Mouse (Mus musculus): Measurements from ENCODE around the gene 1700123K08Rik.

DNA sequence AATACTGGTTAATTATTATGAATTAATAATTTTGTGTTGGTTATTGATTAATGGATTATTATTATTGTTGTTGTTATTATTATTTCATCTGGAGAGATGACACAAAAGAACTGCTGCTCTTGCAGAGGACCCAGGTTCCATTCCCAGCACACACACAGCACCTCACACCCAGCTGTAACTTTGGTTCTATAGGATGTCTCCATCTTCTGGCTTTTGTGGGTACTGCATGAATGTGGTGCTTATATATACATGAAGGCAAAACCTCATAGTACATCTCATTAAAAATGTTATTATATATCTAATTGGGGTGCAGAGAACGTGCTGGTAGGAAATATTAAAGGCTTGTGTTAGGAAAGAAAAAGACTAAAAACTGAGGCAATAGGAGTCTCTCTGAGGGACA lies 11.8 kb downstream of the 1700123K08Rik start:
- TF ChIP-seq CTCF (IDR thresholded peaks at IDR 0.05; ENCODE audit: low read depth, low read length), result no peak
- no peak for TF ChIP-seq GATA1 (IDR thresholded peaks at IDR 0.05; ENCODE audit: borderline replicate concordance, low read length)
- no peak for TF ChIP-seq TAL1 (conservative IDR thresholded peaks at IDR 0.05; ENCODE audit: low read depth, low read length)
- TF ChIP-seq GATA2 (IDR thresholded peaks at IDR 0.05; ENCODE audit: borderline replicate concordance, low read depth, low read length), result no peak
- TF ChIP-seq POLR2AphosphoS5 (IDR thresholded peaks at IDR 0.05; ENCODE audit: insufficient replicate concordance, low read depth, low read length), result no peak

Measured in G1E (cell line).